Mouse (Mus musculus): ENCODE data around the gene Akr1cl.

Akr1cl gene

GRCm38 (mm10) chr1:64993206-64993605 lies 39.4 kb downstream of the Akr1cl start:
- in situ Hi-C loops (cut with MboI, MseI), result loop anchor here in 1 of 2 experiments (10.0 to 25.0 kb wide), 2 partner anchors 256 to 612 kb away; partner anchors contain the start of gene Fzd5

GRCm38 (mm10) chr1:64988176-64988575 lies 44.4 kb downstream of the Akr1cl start:
- in situ Hi-C loops (cut with MboI, MseI), result loop anchor here (10.0 to 25.0 kb wide), 3 partner anchors 251 to 363 kb away; partner anchors contain the start of gene Fzd5 (in 1 of the 2)

GRCm38 (mm10) chr1:64986120-64986519 lies 46.4 kb downstream of the Akr1cl start:
- in situ Hi-C loops (cut with MboI, MseI), result loop anchor here (10.0 to 25.0 kb wide), 3 partner anchors 249 to 361 kb away; partner anchors contain the start of gene Fzd5 (in 1 of the 2)

- in situ Hi-C loops (cut with MboI, MseI), result loop anchor here (10.0 to 25.0 kb wide), 3 partner anchors 246 to 358 kb away; partner anchors contain the start of gene Fzd5 (in 1 of the 2)
Measured at GRCm38 (mm10) chr1:64983247-64983646, 49.3 kb downstream of the Akr1cl start.

- in situ Hi-C loops (cut with MboI, MseI), result loop anchor here in 1 of 2 experiments (25.0 kb wide), 1 partner anchor 241 kb away; the partner anchor contains the start of gene Fzd5
Measured at GRCm38 (mm10) chr1:64978321-64978799, 54.2 kb downstream of the Akr1cl start.

GRCm38 (mm10) chr1:64975346-64975745 lies 57.2 kb downstream of the Akr1cl start:
- in situ Hi-C loops (cut with MboI, MseI), result loop anchor here in 1 of 2 experiments (25.0 kb wide), 1 partner anchor 238 kb away; the partner anchor contains the start of gene Fzd5

- in situ Hi-C loops (cut with MboI, MseI), result no loop called here
Measured at GRCm38 (mm10) chr1:64970685-64971084, 61.9 kb downstream of the Akr1cl start.
